Mouse (Mus musculus): ENCODE data around the gene Fras1. TPM values are rescaled to one million over a fixed set of nuclear protein-coding genes. Genes with fewer than 3 reads are reported as not detected.

Fras1 gene
- polyA plus RNA-seq, 1 experiment from 2014 or later, result 5.9 TPM

- no peak for DNase-seq (ENCODE audit: low spot score)
- Histone ChIP-seq H3K27me3 (ENCODE audit: low read depth, poor library complexity, severe bottlenecking) (no peaks in the 10 kb centered on the region), H3K36me3 (no peaks in the 10 kb centered on the region), H3K27ac (replicated peaks) (no peak overlapping the region), H3K4me1 (no peaks in the 10 kb centered on the region), H3K9me3 (replicated peaks) (peaks cover 4% of the 10 kb centered on the region; the same call in 1 of the 2 replicates), H3K4me3 (no peak overlapping the region)
- WGBS, result 92% methylated on average over 4 of the region's 4 CpGs
Measured at GRCm38 (mm10) chr5:96513327-96513726, 139.6 kb downstream of the Fras1 start.

- H3K4me1 ChIP-seq, result no peaks in the 10 kb centered on the region
- no peak overlapping the region for H3K4me3 ChIP-seq
- H3K27me3 ChIP-seq (ENCODE audit: low read depth, poor library complexity, severe bottlenecking), result no peaks in the 10 kb centered on the region
- WGBS, result 78% methylated on average over 3 of the region's 3 CpGs
- H3K9me3 ChIP-seq (replicated peaks), result peaks cover 4% of the 10 kb centered on the region; the same call in 1 of the 2 replicates
- H3K36me3 ChIP-seq, result no peaks in the 10 kb centered on the region
- no peak overlapping the region for H3K27ac ChIP-seq (replicated peaks)
- DNase-seq (ENCODE audit: low spot score), result no peak
Measured at GRCm38 (mm10) chr5:96515860-96516311, 142.1 kb downstream of the Fras1 start.

- H3K4me3 ChIP-seq, result no peak overlapping the region
- peaks cover 4% of the 10 kb centered on the region; the same call in 1 of the 2 replicates for H3K9me3 ChIP-seq (replicated peaks)
- DNase-seq (ENCODE audit: low spot score), result no peak
- no peak overlapping the region for H3K27ac ChIP-seq (replicated peaks)
- no peaks in the 10 kb centered on the region for H3K4me1 ChIP-seq
- no peaks in the 10 kb centered on the region for H3K27me3 ChIP-seq (ENCODE audit: low read depth, poor library complexity, severe bottlenecking)
- no peaks in the 10 kb centered on the region for H3K36me3 ChIP-seq
- 83% methylated on average over 6 of the region's 6 CpGs for WGBS
Measured at GRCm38 (mm10) chr5:96516329-96516728, 142.6 kb downstream of the Fras1 start.

GRCm38 (mm10) chr5:96521541-96521940 is 147.8 kb downstream of the Fras1 start:
- Histone ChIP-seq H3K36me3 (no peaks in the 10 kb centered on the region), H3K27ac (replicated peaks) (no peak overlapping the region), H3K9me3 (replicated peaks) (peaks cover 4% of the 10 kb centered on the region; the same call in 1 of the 2 replicates), H3K4me1 (no peaks in the 10 kb centered on the region), H3K27me3 (ENCODE audit: low read depth, poor library complexity, severe bottlenecking) (no peaks in the 10 kb centered on the region), H3K4me3 (no peak overlapping the region)
- no peak for DNase-seq (ENCODE audit: low spot score)
- WGBS, result 93% methylated on average over 9 of the region's 9 CpGs

- H3K9me3 ChIP-seq (replicated peaks), result no peaks in the 10 kb centered on the region
- H3K4me1 ChIP-seq, result peaks cover 1% of the 10 kb centered on the region; the same call in 1 of the 2 replicates
- no peak for DNase-seq (ENCODE audit: low spot score)
- 94% methylated on average over 5 of the region's 5 CpGs for WGBS
- no peak overlapping the region for H3K4me3 ChIP-seq
- no peaks in the 10 kb centered on the region for H3K36me3 ChIP-seq
- no peaks in the 10 kb centered on the region for H3K27me3 ChIP-seq (ENCODE audit: low read depth, poor library complexity, severe bottlenecking)
- no peak overlapping the region for H3K27ac ChIP-seq (replicated peaks)
Measured at GRCm38 (mm10) chr5:96522909-96523409, 149.2 kb downstream of the Fras1 start.

GRCm38 (mm10) chr5:96528296-96528695 is 154.5 kb downstream of the Fras1 start:
- no peak for DNase-seq (ENCODE audit: low spot score)
- Histone ChIP-seq H3K27ac (replicated peaks) (no peak overlapping the region), H3K4me3 (no peak overlapping the region), H3K27me3 (ENCODE audit: low read depth, poor library complexity, severe bottlenecking) (no peaks in the 10 kb centered on the region), H3K36me3 (no peaks in the 10 kb centered on the region), H3K9me3 (replicated peaks) (no peaks in the 10 kb centered on the region), H3K4me1 (peaks cover 6% of the 10 kb centered on the region; the same call in 1 of the 2 replicates)
- WGBS, result 77% methylated on average over 7 of the region's 7 CpGs

- Histone ChIP-seq H3K4me3 (no peak overlapping the region), H3K9me3 (replicated peaks) (no peaks in the 10 kb centered on the region), H3K4me1 (peaks cover 6% of the 10 kb centered on the region; the same call in 1 of the 2 replicates), H3K36me3 (no peaks in the 10 kb centered on the region), H3K27ac (replicated peaks) (no peak overlapping the region), H3K27me3 (ENCODE audit: low read depth, poor library complexity, severe bottlenecking) (no peaks in the 10 kb centered on the region)
- WGBS, result 84% methylated on average over 3 of the region's 3 CpGs
- no peak for DNase-seq (ENCODE audit: low spot score)
Measured at GRCm38 (mm10) chr5:96530516-96530915, 156.8 kb downstream of the Fras1 start.

- Histone ChIP-seq H3K4me3 (no peak overlapping the region), H3K27me3 (ENCODE audit: low read depth, poor library complexity, severe bottlenecking) (no peaks in the 10 kb centered on the region), H3K27ac (replicated peaks) (no peak overlapping the region), H3K4me1 (peaks cover 6% of the 10 kb centered on the region; the same call in 1 of the 2 replicates), H3K36me3 (no peaks in the 10 kb centered on the region), H3K9me3 (replicated peaks) (no peaks in the 10 kb centered on the region)
- DNase-seq (ENCODE audit: low spot score), result no peak
Measured at GRCm38 (mm10) chr5:96531962-96532361, 158.2 kb downstream of the Fras1 start.

- H3K9me3 ChIP-seq (replicated peaks), result no peaks in the 10 kb centered on the region
- no peaks in the 10 kb centered on the region for H3K4me1 ChIP-seq
- H3K27me3 ChIP-seq (ENCODE audit: low read depth, poor library complexity, severe bottlenecking), result no peaks in the 10 kb centered on the region
- no peak overlapping the region for H3K4me3 ChIP-seq
- no peaks in the 10 kb centered on the region for H3K36me3 ChIP-seq
- no peak for DNase-seq (ENCODE audit: low spot score)
- WGBS, result 86% methylated on average over 3 of the region's 3 CpGs
- H3K27ac ChIP-seq (replicated peaks), result no peak overlapping the region
Measured at GRCm38 (mm10) chr5:96536527-96536926, 162.8 kb downstream of the Fras1 start.

- DNase-seq (ENCODE audit: low spot score), result no peak
- Histone ChIP-seq H3K4me3 (no peak overlapping the region), H3K27ac (replicated peaks) (no peak overlapping the region), H3K4me1 (no peaks in the 10 kb centered on the region), H3K36me3 (no peaks in the 10 kb centered on the region), H3K9me3 (replicated peaks) (no peaks in the 10 kb centered on the region), H3K27me3 (ENCODE audit: low read depth, poor library complexity, severe bottlenecking) (no peaks in the 10 kb centered on the region)
- 91% methylated on average over 7 of the region's 7 CpGs for WGBS
Measured at GRCm38 (mm10) chr5:96536937-96537336, 163.2 kb downstream of the Fras1 start.

GRCm38 (mm10) chr5:96544112-96544511 is 170.4 kb downstream of the Fras1 start:
- Histone ChIP-seq H3K4me1 (no peaks in the 10 kb centered on the region), H3K36me3 (no peaks in the 10 kb centered on the region), H3K27ac (replicated peaks) (no peak overlapping the region), H3K27me3 (ENCODE audit: low read depth, poor library complexity, severe bottlenecking) (no peaks in the 10 kb centered on the region), H3K9me3 (replicated peaks) (no peaks in the 10 kb centered on the region), H3K4me3 (no peak overlapping the region)
- WGBS, result 92% methylated on average over 4 of the region's 4 CpGs
- no peak for DNase-seq (ENCODE audit: low spot score)

GRCm38 (mm10) chr5:96545994-96546393 is 172.2 kb downstream of the Fras1 start:
- Histone ChIP-seq H3K4me1 (no peaks in the 10 kb centered on the region), H3K9me3 (replicated peaks) (no peaks in the 10 kb centered on the region), H3K36me3 (no peaks in the 10 kb centered on the region), H3K4me3 (no peak overlapping the region), H3K27ac (replicated peaks) (no peak overlapping the region), H3K27me3 (ENCODE audit: low read depth, poor library complexity, severe bottlenecking) (no peaks in the 10 kb centered on the region)
- whole genome bisulfite sequencing, result 95% methylated on average over 5 of the region's 5 CpGs
- DNase-seq (ENCODE audit: low spot score), result no peak

GRCm38 (mm10) chr5:96554940-96555679 is 181.4 kb downstream of the Fras1 start:
- H3K4me3 ChIP-seq, result no peak overlapping the region
- no peak overlapping the region for H3K27ac ChIP-seq (replicated peaks)
- WGBS, result 87% methylated on average over 12 of the region's 12 CpGs
- no peaks in the 10 kb centered on the region for H3K27me3 ChIP-seq (ENCODE audit: low read depth, poor library complexity, severe bottlenecking)
- H3K9me3 ChIP-seq (replicated peaks), result no peaks in the 10 kb centered on the region
- DNase-seq (ENCODE audit: low spot score), result no peak
- H3K4me1 ChIP-seq, result peaks cover 5% of the 10 kb centered on the region; the same call in 1 of the 2 replicates
- H3K36me3 ChIP-seq, result no peaks in the 10 kb centered on the region

Data from midbrain, embryonic 10.5 days (tissue).